Mouse (Mus musculus): ENCODE results near the gene Ttc33.

The Ttc33 gene

DNA sequence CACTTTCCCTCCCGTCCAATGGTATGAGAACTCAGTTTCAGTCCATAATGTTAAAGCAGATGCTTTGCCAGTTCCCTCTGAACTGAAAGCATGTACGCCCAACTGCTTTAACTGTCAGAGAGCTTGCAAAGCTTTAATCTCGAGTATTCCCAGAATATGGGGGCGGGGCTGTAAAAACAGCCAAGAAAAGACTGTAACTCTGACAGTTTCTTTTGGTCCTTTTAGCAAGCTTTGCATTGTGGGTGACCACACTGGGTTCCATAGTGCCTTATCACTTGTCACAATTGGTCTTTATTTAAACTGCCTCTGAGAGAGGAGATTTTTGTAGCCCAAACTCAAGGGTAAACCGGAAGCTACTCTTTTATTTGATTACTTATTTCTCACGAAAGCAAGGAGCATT, 54.6 kb downstream of the Ttc33 start:
- in situ Hi-C loops (cut with MboI): loop anchor here (10.0 kb wide), 2 partner anchors 175 to 675 kb away; no protein-coding TSS in a partner anchor

- in situ Hi-C loops (cut with MboI): loop anchor here (10.0 kb wide), 1 partner anchor 174 kb away; no protein-coding TSS in a partner anchor
These were observed 55.0 kb downstream of the Ttc33 start for GRCm38 (mm10) chr15:5240360-5240759.

DNA sequence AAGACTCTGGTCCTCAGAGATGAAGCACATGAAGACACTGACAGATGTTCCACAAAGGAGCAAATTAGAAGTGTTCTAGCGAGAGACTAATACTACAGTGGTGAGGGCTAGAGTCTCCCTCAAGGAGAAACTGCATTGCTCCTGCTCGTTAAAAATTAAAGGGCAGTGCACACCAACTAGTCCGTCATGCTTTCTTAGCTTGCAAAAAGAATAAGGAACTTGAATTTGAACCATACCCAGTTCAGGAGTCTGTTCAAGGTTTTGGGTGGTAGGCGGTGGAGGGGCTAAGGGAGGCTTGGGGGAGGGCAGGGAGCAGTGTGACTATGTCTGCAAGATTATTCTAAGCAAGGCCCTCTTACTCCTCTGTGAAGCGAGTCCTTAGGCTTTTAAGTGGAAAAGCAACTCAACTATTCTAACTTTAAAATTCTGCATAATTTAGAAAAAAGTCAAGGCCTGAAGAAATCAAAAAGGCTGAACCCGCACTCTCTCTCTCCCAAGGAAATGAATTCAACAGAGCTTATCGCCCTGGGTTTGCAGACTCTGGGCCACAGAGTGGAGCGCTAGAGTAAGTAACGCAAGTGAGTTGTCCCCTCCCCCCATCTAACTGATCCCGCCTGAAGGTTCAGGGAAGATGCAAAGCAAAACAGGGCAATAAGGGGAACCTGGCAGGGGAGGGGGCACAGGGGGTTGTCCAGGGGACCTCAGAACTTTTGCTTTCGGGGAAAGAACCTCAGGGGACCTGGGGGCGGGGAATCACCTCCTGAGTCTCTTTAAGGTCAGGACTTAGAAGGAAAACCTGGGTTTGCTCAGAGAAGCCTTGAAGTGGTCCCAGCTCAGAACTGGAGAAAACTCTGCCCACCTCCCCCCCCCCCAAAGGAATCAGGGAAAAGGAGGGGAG, 56.2 kb downstream of the Ttc33 start:
- in situ Hi-C loops (cut with MboI): loop anchor here (10.0 kb wide), 1 partner anchor 173 kb away; no protein-coding TSS in a partner anchor

DNA sequence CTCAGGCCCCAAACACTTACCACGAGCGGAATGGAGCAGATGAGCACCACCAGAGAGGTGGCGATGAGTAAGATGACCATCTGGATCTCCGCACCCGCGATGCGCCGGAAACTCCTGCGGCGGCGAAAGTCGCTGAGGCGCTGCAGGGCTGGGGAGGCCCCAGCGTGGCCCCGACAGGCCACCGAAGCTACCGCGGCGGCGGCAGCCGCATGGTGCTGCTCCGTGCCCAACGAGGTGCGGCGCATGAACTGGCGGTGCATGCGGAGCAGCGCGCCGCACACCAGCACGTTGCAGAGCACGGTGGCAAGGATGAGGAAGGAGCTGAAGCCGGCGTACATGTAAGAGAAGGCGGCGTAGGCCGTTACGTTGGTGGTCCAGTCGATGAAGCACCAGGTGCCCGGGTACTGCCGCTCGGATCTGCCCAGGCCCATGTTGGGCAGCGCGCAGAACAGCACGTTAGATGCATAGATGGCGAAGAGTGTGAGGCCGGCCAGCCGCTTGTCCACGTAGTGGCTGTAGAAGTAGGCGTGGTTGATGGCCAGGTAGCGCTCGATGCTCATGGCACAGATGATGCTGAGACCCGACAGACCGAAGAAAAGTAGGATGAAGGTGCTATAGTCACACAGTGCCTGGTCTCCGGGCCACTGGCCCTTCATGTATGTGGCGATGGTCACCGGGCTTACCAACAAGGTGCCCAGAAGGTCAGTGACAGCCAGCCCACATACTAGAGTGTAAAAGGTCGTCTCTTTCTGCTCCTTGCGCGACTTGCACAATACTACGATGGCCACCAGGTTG, 57.1 kb downstream of the Ttc33 start:
- in situ Hi-C loops (cut with MboI): loop anchor here (10.0 kb wide), 1 partner anchor 172 kb away; no protein-coding TSS in a partner anchor

GRCm38 (mm10) chr15:5243036-5243958, 58.0 kb downstream of the Ttc33 start:
- in situ Hi-C loops (cut with MboI): loop anchor here (10.0 kb wide), 1 partner anchor 172 kb away; no protein-coding TSS in a partner anchor

DNA sequence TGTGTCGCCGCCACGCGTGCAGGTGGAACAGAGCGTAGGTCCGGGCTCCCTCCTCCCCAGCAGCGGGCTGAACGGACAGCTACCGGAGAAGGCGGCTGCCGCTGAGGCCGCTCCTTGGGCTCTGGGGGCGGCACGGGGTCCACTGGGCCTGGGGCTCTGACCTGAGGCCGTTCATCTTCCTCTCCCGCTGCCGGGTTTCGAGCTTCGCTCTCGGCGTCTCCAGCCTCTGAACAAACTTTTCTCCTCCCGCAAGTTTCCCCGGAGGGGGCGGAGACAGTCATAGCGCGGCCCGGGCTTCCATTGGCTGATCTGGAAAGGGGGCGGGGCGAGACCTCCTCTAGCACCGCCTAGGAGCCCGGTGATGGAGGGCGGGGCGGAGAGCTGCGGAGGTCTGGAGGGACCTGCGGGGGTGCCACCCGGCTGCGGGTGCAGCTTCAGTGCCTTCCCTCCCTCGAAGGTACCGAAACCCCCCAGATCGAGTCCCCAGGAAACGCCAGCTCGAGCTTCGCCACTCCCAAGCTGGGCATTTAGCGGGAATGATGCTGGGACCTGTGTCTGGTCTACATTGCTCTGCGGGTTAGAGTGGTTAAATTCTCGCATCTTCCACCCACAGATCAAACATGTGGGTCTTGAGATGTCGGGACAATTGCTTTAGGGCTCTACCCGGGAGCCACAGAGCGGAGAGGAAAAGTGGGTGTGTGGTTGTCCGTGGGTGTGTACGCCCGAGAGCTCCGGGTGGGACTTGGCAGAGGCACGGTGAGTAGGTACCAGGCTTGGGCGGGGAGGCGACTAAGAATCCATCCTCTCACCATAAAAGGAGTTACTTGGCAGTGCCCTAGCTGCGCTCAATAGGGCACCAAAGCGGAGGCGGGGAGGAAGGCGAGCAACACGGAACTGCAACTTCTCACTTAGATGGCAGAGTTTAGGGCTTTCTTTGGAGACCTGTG, 58.9 kb downstream of the Ttc33 start, which contains the start of gene Ptger4:
Gene Ptger4 (minus strand): TSS at position 229 of the 947 bp plus-strand sequence.
- in situ Hi-C loops (cut with MboI): loop anchor here (10.0 kb wide), 1 partner anchor 171 kb away; no protein-coding TSS in a partner anchor

DNA sequence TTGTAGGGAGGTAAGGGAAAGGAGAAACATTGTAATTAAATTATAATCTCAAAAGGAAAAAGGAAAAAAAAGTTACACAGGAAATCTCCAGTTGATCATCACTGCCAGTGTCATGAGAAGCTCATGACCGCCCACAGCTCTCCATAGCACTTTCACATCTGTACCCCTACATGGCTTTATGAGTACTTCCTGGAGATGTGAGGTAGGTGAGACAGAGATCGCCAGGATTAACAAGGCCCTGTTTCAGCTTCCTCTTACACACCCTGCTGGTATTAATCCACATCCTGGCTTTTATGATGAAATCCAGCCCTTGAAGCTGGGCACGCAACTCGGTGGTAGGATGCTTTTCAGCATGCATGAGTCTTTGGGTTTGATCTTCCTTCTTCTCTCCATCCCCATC, 64.9 kb downstream of the Ttc33 start:
- in situ Hi-C loops (cut with MboI): no loop called here

DNA sequence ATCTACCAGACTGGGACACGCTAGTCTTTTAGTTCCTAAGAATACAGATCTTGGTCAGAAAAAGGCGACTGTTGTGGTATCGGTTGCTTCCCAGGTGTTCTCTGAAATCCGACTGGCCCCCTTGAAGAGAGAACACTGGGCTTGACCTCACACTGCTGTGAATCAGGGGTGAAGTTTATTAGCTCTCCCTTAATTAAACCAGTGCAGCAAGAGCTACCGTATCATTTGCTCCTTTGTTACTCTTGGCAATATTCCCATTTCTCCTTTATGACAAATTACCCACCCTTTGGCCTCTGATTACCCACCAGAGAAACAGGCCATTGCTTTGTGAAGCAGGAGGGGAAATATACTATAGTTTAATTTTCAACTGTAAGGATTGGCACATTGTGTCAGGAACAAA, 74.9 kb downstream of the Ttc33 start:
- in situ Hi-C loops (cut with MboI): no loop called here

- in situ Hi-C loops (cut with MboI): no loop called here
These were observed 75.7 kb downstream of the Ttc33 start for GRCm38 (mm10) chr15:5261004-5261403.

- in situ Hi-C loops (cut with MboI): no loop called here
These were observed 76.9 kb downstream of the Ttc33 start for GRCm38 (mm10) chr15:5262095-5262667.

GRCm38 (mm10) chr15:5262874-5263504, 77.7 kb downstream of the Ttc33 start:
- in situ Hi-C loops (cut with MboI): no loop called here

GRCm38 (mm10) chr15:5266095-5266494, 80.8 kb downstream of the Ttc33 start:
- in situ Hi-C loops (cut with MboI): no loop called here
